Mouse (Mus musculus) lung, postnatal 0 days (tissue): Measurements from ENCODE around the gene Zfp462.

ENCODE experiments used
- CTCF ChIP-seq: IDR thresholded peaks from 2 replicates; pipeline ENCODE4 v1.5.1; 2016; ENCODE audit warnings: antibody characterized with exemption, mild to moderate bottlenecking
- EP300 ChIP-seq: IDR thresholded peaks from 2 replicates; pipeline ENCODE4 v1.6.1; 2016; ENCODE audit warnings: antibody characterized with exemption, mild to moderate bottlenecking, control low read depth

DNA sequence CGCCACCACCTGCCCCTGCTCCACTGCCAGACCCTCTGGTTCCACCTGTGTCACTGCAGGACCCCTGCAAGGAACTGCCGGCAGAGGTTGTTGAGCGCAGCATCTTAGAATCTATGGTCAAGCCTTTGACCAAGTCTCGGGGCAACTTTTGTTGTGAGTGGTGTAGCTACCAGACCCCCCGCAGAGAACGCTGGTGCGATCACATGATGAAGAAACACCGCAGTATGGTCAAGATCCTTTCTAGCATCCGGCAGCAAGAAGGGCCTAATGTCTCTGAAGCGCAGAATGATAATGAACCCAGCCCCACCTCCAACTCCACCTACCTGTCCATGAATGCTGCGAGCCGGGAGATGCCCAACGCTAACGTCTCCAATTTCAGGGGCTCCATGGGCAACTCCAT, 63.8 kb downstream of the Zfp462 start:
- TF ChIP-seq CTCF = no peak
- no peak for TF ChIP-seq EP300
